Mouse (Mus musculus) thymus, adult 18-20 months (tissue): Measurements from ENCODE around the gene Gm3072.
"Not testable (repeated sequence)": the region's sequence is repeated elsewhere in the genome, so short reads cannot be mapped to it uniquely, and the experiment has no call there.

Experiments
- DNase-seq, 2 experiments: peaks; one replicate each; pipeline ENCODE4 v3.0.0; 2022; ENCODE audit warnings: mixed read lengths in 2 of 2

Gene Gm3072

DNA sequence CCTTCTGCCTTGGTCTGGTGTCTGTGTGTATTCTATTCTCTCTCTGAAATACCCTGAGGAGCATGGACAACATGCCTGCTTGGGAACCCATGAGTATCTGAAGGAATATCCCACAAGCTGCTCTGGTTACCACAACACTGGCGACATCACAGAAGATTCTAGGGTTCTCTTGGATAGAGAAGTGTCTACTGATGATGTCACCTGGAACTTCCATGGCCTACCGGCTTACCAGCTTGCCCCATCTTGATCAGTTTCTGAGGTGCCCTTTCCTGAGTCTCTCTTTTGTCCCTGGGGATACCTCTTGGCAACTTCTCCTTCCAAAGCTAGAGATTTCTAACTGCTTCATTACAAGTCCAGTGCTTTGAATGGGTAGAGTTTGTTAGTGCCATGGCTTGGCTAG lies at the start of gene Gm3072:
Gm3072 (minus strand) TSS at position 101 of the 400 bp plus-strand sequence.
- DNase-seq = not testable (repeated sequence)

DNA sequence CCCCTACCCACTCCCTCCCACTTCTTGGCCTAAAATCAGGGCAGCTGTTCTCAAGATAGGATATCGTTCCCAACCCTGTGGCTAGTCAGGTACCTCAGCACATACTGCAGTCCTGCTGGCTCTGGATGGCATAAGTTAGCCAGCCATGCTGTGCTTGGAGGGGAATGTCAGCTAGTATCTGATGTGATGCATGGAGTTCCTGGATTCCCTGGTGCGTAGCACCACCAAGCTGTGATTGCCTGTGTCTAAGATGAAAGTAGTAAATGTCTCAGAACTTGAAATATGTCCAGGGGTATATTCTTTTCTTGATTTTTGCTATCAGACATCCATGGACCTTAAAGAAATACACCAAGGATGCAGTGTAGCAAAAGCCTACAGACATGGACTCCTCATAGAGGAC lies 23.8 kb upstream of the Gm3072 start:
- not testable (repeated sequence) for DNase-seq

DNA sequence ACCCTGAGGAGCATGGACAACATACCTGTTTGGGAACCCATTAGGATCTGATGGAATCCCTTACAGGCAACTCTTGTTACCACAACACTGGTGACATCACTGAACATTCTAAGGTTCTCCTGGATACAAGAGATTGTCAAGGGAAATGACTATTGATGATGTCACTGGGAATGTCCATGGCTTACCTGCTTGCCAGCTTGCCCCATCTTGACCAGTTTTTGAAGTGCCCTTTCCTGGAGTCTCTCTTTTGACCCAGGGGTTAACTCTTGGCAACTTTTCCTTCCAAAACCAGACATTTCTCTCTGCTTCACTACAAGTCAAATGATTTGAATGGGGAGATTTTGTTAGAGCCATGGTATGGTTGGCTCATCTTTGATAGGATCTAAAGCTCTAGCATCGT lies 22.0 kb upstream of the Gm3072 start, which contains the start of gene Gm3676:
Gm3676 (minus strand) TSS at position 101 of the 400 bp plus-strand sequence.
- not testable (repeated sequence) for DNase-seq

GRCm38 (mm10) chr14:41630144-41630543 lies 5.7 kb upstream of the Gm3072 start:
- not testable (repeated sequence) for DNase-seq

GRCm38 (mm10) chr14:41622535-41622934 lies 1.9 kb downstream of the Gm3072 start:
- not testable (repeated sequence) for DNase-seq

DNA sequence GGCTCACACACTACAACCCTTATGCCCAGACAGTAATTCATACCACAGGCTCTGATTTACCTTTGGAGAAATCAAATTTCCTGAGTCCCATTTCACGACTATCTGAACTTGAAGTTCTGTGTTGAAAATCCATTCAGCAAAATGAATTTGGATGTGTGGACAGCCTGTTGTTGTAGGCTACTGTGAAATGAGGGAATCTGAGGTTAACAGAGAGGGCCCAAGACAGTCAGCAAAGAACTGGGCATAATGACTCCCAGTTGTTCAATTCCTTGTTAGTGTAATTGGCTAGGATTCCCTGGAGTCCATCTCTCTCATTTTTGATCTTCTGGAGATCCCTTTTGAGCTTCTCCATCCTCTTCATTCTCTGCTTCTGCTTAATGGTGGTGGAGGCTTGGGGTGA lies 13.7 kb downstream of the Gm3072 start:
- peak in 1 of 2 experiments; percentile 4 for DNase-seq

DNA sequence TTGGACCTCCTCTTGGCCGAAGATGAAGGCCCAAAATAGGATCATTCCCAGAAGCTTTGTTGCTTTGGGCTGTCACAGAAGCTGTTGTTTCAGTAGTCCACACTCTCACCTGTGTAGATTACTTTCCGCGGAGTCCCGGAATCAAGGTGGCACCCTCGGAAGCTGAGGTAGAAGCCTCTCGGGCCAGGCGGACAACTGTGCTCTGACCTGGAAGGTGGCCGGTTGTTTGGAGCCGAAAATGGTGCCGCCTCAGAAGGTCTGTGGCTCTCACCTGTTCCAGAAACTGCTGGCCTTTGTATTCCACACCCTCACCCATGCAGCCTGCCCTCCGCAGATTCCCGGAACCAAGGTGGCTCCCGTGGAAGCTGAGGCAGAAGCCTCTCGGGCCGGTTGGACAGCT lies 23.5 kb downstream of the Gm3072 start:
- DNase-seq = not testable (repeated sequence)

- not testable (repeated sequence) for DNase-seq
Measured at GRCm38 (mm10) chr14:41586346-41586745, 38.1 kb downstream of the Gm3072 start.

DNA sequence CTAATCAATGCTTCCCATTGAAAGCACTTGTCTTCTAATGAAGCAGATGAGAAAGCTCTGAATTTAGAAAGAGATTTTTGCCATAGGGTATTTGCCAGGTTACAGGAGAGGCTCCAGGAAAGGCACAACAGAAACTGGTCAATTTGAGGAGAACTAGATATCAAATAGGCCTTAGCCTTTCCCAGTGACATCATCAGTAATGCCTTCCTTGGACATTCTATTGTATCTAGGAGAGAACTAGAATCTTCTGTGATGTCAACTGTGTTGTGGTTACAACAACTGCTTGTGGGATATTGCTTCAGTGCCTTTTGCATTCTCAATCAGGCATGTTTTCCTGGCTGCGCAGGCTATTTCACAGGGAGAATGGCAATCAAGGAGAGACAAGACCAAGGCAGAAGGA lies 51.5 kb downstream of the Gm3072 start, which contains the start of gene 1700049E17Rik2:
1700049E17Rik2 (plus strand) TSS at position 301 of the 400 bp plus-strand sequence.
- DNase-seq = not testable (repeated sequence)
